In genomic region chr10:93347387-93347786, GRCm38 (mm10) we compare ENCODE assay signal across 15 mouse cellular contexts. TPM values are rescaled to one million over a fixed set of nuclear protein-coding genes. Genes with fewer than 3 reads are reported as not detected.
A peak's percentile ranks its signal among the peaks of the same experiment; 100 is the strongest.
DNase-seq lines count a peak whose midpoint lies in the region; ATAC-seq and TF ChIP-seq lines count a peak whose summit lies in the region.
"Had no signal": no experiment of that assay in that cellular context is flagged by ENCODE, and none has a peak within 500 bp of the region (broad histone marks: within the 10 kb centered on the region; RNA-seq: fewer than 3 reads in every experiment).

No protein-coding gene starts in this region.

- H3K9me3 ChIP-seq in kidney, embryonic 15.5 days (replicated peaks), result no peaks in the 10 kb centered on the region
- 0 out of 2 replicates have a peak, but pooled peaks cover 3% of the 10 kb centered on the region for H3K9me3 ChIP-seq in limb, embryonic 14.5 days (ENCODE audit: control insufficient read depth, low read length)
- H3K9me3 ChIP-seq: forebrain, embryonic 12.5 days; midbrain, embryonic 10.5 days; neural tube, embryonic 12.5 days had no signal

- TF ChIP-seq CTCF in gastrocnemius, adult 2 months (IDR thresholded peaks at IDR 0.05), result no peak

- 0 out of 2 replicates have a peak, but pooled peaks have one; percentile 22 for ATAC-seq in kidney, embryonic 15.5 days (replicated peaks; ENCODE audit: low FRiP score)
- 0 out of 2 replicates have a peak, but pooled peaks have one; percentile 47 for ATAC-seq in common myeloid progenitor, adult 5-6 weeks (replicated peaks; ENCODE audit: low read depth, poor library complexity, severe bottlenecking)
- peak; percentile 53; the same call in 1 of the 2 replicates for ATAC-seq in limb, embryonic 14.5 days (ENCODE audit: low FRiP score, low read depth)
- ATAC-seq: activated CD4-positive, CD25-positive, alpha-beta regulatory T cell, adult 4 months had no signal

- WGBS in kidney, embryonic 15.5 days, result 65% methylated on average over 7 of the region's 7 CpGs
- WGBS in limb, embryonic 14.5 days, result 56% methylated on average over 7 of the region's 7 CpGs

- peak overlapping the region; percentile 51; the same call in 1 of the 2 replicates for H3K4me3 ChIP-seq in gastrocnemius, adult 2 months
- H3K4me3 ChIP-seq in kidney, embryonic 15.5 days (replicated peaks), result no peak overlapping the region
- H3K4me3 ChIP-seq in limb, embryonic 14.5 days (replicated peaks; ENCODE audit: low read length), result no peak overlapping the region
- H3K4me3 ChIP-seq: forebrain, embryonic 12.5 days; layer of hippocampus, adult 2 months; midbrain, embryonic 10.5 days; neural tube, embryonic 12.5 days had no signal

- no peak overlapping the region; the same call in 1 of the 2 replicates for H3K4me2 ChIP-seq in kidney, embryonic 15.5 days
- H3K4me2 ChIP-seq in limb, embryonic 14.5 days (replicated peaks; ENCODE audit: low read depth, low read length, severe bottlenecking), result peak overlapping the region; percentile 30; the same call in 1 of the 2 replicates
- H3K4me2 ChIP-seq: forebrain, embryonic 12.5 days; liver, embryonic 11.5 days; neural tube, embryonic 12.5 days had no signal

- H3K36me3 ChIP-seq in kidney, embryonic 15.5 days, result no peaks in the 10 kb centered on the region
- no peaks in the 10 kb centered on the region for H3K36me3 ChIP-seq in limb, embryonic 14.5 days (ENCODE audit: control insufficient read depth, insufficient read depth, low read length)
- H3K36me3 ChIP-seq: forebrain, embryonic 12.5 days; midbrain, embryonic 10.5 days; neural tube, embryonic 12.5 days had no signal

- peaks cover 14% of the 10 kb centered on the region for H3K4me1 ChIP-seq in kidney, embryonic 15.5 days
- H3K4me1 ChIP-seq in limb, embryonic 14.5 days (ENCODE audit: control insufficient read depth, insufficient read depth, low read length), result 0 out of 2 replicates have a peak, but pooled peaks cover 5% of the 10 kb centered on the region
- H3K4me1 ChIP-seq: forebrain, embryonic 12.5 days; midbrain, embryonic 10.5 days; neural tube, embryonic 12.5 days had no signal

- H3K9ac ChIP-seq in kidney, embryonic 15.5 days, result no peak overlapping the region
- no peak overlapping the region for H3K9ac ChIP-seq in limb, embryonic 14.5 days (ENCODE audit: low read depth, low read length, severe bottlenecking)
- H3K9ac ChIP-seq: forebrain, embryonic 12.5 days; neural tube, embryonic 12.5 days had no signal

- no peak overlapping the region for H3K27ac ChIP-seq in gastrocnemius, adult 2 months
- peak overlapping the region; percentile 41; the same call in 1 of the 2 replicates for H3K27ac ChIP-seq in kidney, embryonic 15.5 days
- H3K27ac ChIP-seq in limb, embryonic 14.5 days (replicated peaks; ENCODE audit: low read depth, low read length), result peak overlapping the region; percentile 74; the same call in 1 of the 2 replicates
- H3K27ac ChIP-seq: forebrain, embryonic 12.5 days; layer of hippocampus, adult 2 months; midbrain, embryonic 10.5 days; neural tube, embryonic 12.5 days had no signal

- TF ChIP-seq POLR2A in limb, embryonic 14.5 days (IDR thresholded peaks at IDR 0.05; ENCODE audit: borderline replicate concordance, extremely low read depth, insufficient read depth, insufficient read length), result no peak

- no peaks in the 10 kb centered on the region for H3K27me3 ChIP-seq in kidney, embryonic 15.5 days
- no peaks in the 10 kb centered on the region for H3K27me3 ChIP-seq in limb, embryonic 14.5 days (ENCODE audit: control insufficient read depth, insufficient read depth, low read length)
- H3K27me3 ChIP-seq: forebrain, embryonic 12.5 days; neural tube, embryonic 12.5 days had no signal

- no peak for DNase-seq in gastrocnemius, adult 2 months
- no peak for DNase-seq in gastrocnemius, adult 8-10 months (ENCODE audit: low spot score in 2 of 2)
- DNase-seq in kidney, adult 18-20 months, result no peak
- DNase-seq in limb, embryonic 14.5 days (ENCODE audit: low spot score), result peak; percentile 45
- no peak for DNase-seq in embryo, embryonic 10.5 days (ENCODE audit: low spot score)
- no peak for DNase-seq in spleen, adult 18-20 months
- DNase-seq: cerebellum, adult 11 months had no signal

- intact Hi-C loops in gastrocnemius, adult 2 months (cut with DNase I), result no loop called here

RNA-seq across cellular contexts. Expression of gene Elk3, which starts 36.5 kb away (rescaled TPM):
- 10 to 100 TPM; 11.7 to 14.2 TPM for total RNA-seq in gastrocnemius, adult 2 months (2021)
- total RNA-seq in gastrocnemius, adult 8-10 months (2022), result 10 to 100 TPM in 1 of 4 experiments, 1 to 10 TPM in 3; 6.9 to 11.1 (median 8.1) TPM
- polyA plus RNA-seq in kidney, embryonic 15.5 days (2015; fragmentation: Nextera tagmentation; extraction: Ambion mirVana), result 41.9 and 43.7 TPM in 2 replicates
- 25.5 and 30.0 TPM in 2 replicates for total RNA-seq in common myeloid progenitor, adult 5-6 weeks (2017)
- 60.9 and 78.2 TPM in 2 replicates for polyA plus RNA-seq in limb, embryonic 14.5 days (2012; rRNA removed)
- 42.4 and 44.5 TPM in 2 replicates for polyA plus RNA-seq in limb, embryonic 14.5 days (2014; fragmentation: Nextera tagmentation; extraction: Ambion mirVana)
